Mouse (Mus musculus): ENCODE results near the gene Cfap77.

DNA sequence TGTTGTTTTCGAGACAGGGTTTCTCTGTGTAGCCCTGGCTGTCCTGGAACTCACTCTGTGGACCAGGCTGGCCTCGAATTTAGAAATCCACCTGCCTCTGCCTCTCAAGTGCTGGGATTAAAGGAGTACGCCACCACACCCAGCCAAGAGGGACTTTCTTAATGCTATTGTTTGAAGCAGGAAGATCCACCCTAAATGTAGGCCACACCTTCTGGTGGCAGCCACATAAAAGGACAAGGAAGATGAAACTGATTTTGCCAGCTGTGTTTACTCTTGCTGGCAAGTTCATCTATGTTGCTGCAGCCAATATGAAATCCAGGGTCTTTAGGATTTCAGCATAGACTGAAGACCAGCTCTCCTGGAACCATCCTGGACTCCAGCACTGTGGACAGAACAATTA lies 42.6 kb upstream of the Cfap77 start:
- no peak for TF ChIP-seq POLR2A (IDR thresholded peaks at IDR 0.05; ENCODE audit: insufficient read length, low read depth)
- no peak for TF ChIP-seq POLR2AphosphoS2 (IDR thresholded peaks at IDR 0.05; ENCODE audit: insufficient read length, low read depth)
- TF ChIP-seq MYOD1 (IDR thresholded peaks at IDR 0.05; ENCODE audit: control insufficient read depth in 1 of 3, insufficient read length in 2 of 3, low read depth in 2 of 3) = peak in 1 of 3 experiments; percentile 6
- no peak for TF ChIP-seq USF1 (IDR thresholded peaks at IDR 0.05; ENCODE audit: low read depth)
- TF ChIP-seq MYOG (IDR thresholded peaks at IDR 0.05; ENCODE audit: control insufficient read depth in 1 of 3, insufficient read depth in 1 of 3, insufficient read length in 2 of 3, low read depth in 2 of 3) = no peak
- no peak for TF ChIP-seq TCF12 (IDR thresholded peaks at IDR 0.05; ENCODE audit: insufficient read depth, poor library complexity, severe bottlenecking)
